Mouse (Mus musculus) neural tube, embryonic 11.5 days (tissue): ENCODE data around the gene Rab27a. TPM values are rescaled to one million over a fixed set of nuclear protein-coding genes. Genes with fewer than 3 reads are reported as not detected.
"Not testable (repeated sequence)": the region's sequence is repeated elsewhere in the genome, so short reads cannot be mapped to it uniquely, and the experiment has no call there.

ENCODE experiments used
- ATAC-seq: fragments of 200-750 bp; cut with Nextera tagmentation; 2 replicates; pipeline ENCODE4 v1.8.0; 2017; ENCODE audit warnings: moderate number of reproducible peaks, mild to moderate bottlenecking, moderate TSS enrichment, moderate library complexity; ENCODE audit not compliant: insufficient read depth, low FRiP score, low TSS enrichment
- DNase-seq: peaks from one replicate; pipeline ENCODE4 v3.0.0-alpha.2; 2015; ENCODE audit warnings: low spot score
- H3K27ac ChIP-seq: fragments of 300-500 bp; sonication (generic); 2 replicates; pipeline ENCODE4 v1.5.1; 2014; ENCODE audit warnings: low read depth, mild to moderate bottlenecking, low read length
- H3K27me3 ChIP-seq: fragments of 300-500 bp; sonication (generic); 2 replicates; pipeline ENCODE4 v1.6.1; 2014; ENCODE audit warnings: mild to moderate bottlenecking, low read length, mixed read lengths; ENCODE audit not compliant: control insufficient read depth, insufficient read depth
- H3K36me3 ChIP-seq: fragments of 300-500 bp; sonication (generic); 2 replicates; pipeline ENCODE4 v1.6.1; 2014; ENCODE audit warnings: mild to moderate bottlenecking, low read length, moderate library complexity, mixed read lengths; ENCODE audit not compliant: control insufficient read depth, insufficient read depth
- H3K4me1 ChIP-seq: fragments of 300-500 bp; sonication (generic); 2 replicates; pipeline ENCODE4 v1.6.1; 2014; ENCODE audit warnings: low read length, mixed read lengths; ENCODE audit not compliant: control insufficient read depth, insufficient read depth
- H3K4me2 ChIP-seq: fragments of 300-500 bp; sonication (generic); 2 replicates; pipeline ENCODE4 v1.6.1; 2014; ENCODE audit warnings: low read depth, mild to moderate bottlenecking, moderate library complexity
- H3K4me3 ChIP-seq: fragments of 300-500 bp; sonication (generic); 2 replicates; pipeline ENCODE4 v1.5.1; 2014; ENCODE audit warnings: low read depth, low read length
- H3K9ac ChIP-seq: fragments of 300-500 bp; sonication (generic); 2 replicates; pipeline ENCODE4 v1.6.1; 2014; ENCODE audit warnings: mild to moderate bottlenecking, low read length
- H3K9me3 ChIP-seq: fragments of 300-500 bp; sonication (generic); 2 replicates; pipeline ENCODE4 v1.6.1; 2016; ENCODE audit warnings: low read length; ENCODE audit not compliant: control insufficient read depth
- WGBS: fragments of 180-500 bp; shearing (Covaris S2); extraction: QIAGEN DNeasy Blood & Tissue Kit; methylation state at CpG from one replicate; pipeline ENCODE4 v1.1.7; 2014; 5-methylcytosine and 5-hydroxymethylcytosine counted together
- polyA plus RNA-seq: library from polyadenylated mRNA; unstranded; fragments of >200 nt; fragmentation: Nextera tagmentation; extraction: Ambion mirVana; gene quantifications from 2 replicates; pipeline ENCODE4 v1.2.1, GENCODE M21; 2014

Gene Rab27a
- polyA plus RNA-seq, 1 experiment from 2014 or later = 0.66 TPM

DNA sequence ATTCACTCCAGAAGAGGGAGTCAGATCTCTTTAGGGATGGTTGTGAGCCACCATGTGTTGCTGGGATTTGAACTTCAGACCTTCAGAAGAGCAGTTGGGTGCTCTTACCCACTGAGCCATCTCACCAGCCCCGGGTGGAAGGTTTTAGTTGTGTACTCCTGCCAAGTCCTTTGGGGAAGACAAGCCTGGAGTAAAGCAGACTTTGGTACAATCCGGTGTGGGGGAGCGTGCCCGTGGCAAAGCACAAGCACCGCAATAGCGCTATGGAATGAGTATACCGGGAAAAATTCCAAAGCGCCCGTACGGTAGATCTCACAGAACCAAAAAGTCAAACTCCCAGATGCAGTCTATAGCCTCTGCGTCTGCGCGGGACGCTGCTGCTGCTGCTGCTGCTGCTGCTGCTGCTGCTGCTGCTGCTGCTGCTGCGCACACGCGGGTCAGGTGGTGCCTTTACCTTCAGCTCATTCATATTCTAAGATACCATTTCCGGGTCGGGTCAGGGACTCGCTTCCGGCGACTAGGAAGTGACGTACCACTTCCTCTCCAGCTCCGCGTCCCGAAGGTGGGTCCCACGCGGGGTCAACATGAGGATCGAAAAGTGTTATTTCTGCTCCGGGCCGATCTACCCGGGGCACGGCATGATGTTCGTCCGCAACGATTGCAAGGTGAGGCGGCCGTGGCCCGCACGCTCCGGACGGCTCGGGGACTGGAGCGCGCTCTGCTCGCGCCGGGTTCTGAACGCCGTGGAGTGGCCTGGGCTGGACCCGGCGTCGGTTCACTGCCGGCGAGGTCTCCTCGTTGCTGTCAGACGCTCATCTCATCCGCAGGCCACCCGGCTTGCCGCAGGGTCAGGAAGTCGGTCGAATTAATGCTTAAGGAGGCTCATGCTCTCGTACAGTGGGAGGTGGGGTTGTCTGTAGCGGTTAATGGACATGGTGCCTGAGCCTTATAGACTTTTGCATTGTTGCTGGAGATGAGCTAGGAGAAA lies 68.6 kb downstream of the Rab27a start, which contains the start of gene Rsl24d1:
Gene Rsl24d1 (plus strand): TSS at position 508 of the 988 bp plus-strand sequence.
- peak; percentile 95 for ATAC-seq

GRCm38 (mm10) chr9:73116704-73117103 lies 72.0 kb downstream of the Rab27a start:
- H3K36me3 ChIP-seq, H3K4me1 ChIP-seq, ATAC-seq, DNase-seq, H3K4me2 ChIP-seq, H3K4me3 ChIP-seq, H3K27ac ChIP-seq, H3K9me3 ChIP-seq, H3K27me3 ChIP-seq, H3K9ac ChIP-seq: not testable (repeated sequence)
- WGBS = 87% methylated on average over 4 of the region's 6 CpGs

More for the DNA sequence above, 68.6 kb downstream of the Rab27a start, which contains the start of gene Rsl24d1:
- DNase-seq = peak; percentile 86
- Histone ChIP-seq H3K9ac (peak within 1 kb of the TSS; percentile 76), H3K27me3 (no peaks in the 10 kb centered on the region), H3K9me3 (no peaks in the 10 kb centered on the region), H3K4me2 (peak within 1 kb of the TSS; percentile 76), H3K4me1 (no peaks in the 10 kb centered on the region), H3K4me3 (peak within 1 kb of the TSS; percentile 97), H3K27ac (peak within 1 kb of the TSS; percentile 62), H3K36me3 (peaks cover 5% of the 10 kb centered on the region)
- under 1% methylated on average over 64 of the region's 64 CpGs for WGBS

GRCm38 (mm10) chr9:73118012-73118411 lies 73.4 kb downstream of the Rab27a start:
- Histone ChIP-seq H3K36me3 (peaks cover 5% of the 10 kb centered on the region), H3K4me3 (no peak overlapping the region), H3K4me1 (no peaks in the 10 kb centered on the region), H3K27ac (no peak overlapping the region), H3K9ac (no peak overlapping the region), H3K27me3 (no peaks in the 10 kb centered on the region), H3K4me2 (no peak overlapping the region), H3K9me3 (no peaks in the 10 kb centered on the region)
- DNase-seq = no peak
- WGBS = 90% methylated on average over 4 of the region's 4 CpGs
- no peak for ATAC-seq

GRCm38 (mm10) chr9:73121735-73122134 lies 77.1 kb downstream of the Rab27a start:
- DNase-seq = no peak
- H3K9me3 ChIP-seq = no peaks in the 10 kb centered on the region
- H3K4me2 ChIP-seq = no peak overlapping the region
- H3K4me3 ChIP-seq = no peak overlapping the region
- peaks cover 15% of the 10 kb centered on the region for H3K36me3 ChIP-seq
- no peak overlapping the region for H3K9ac ChIP-seq
- H3K27me3 ChIP-seq = no peaks in the 10 kb centered on the region
- no peak for ATAC-seq
- no peak overlapping the region for H3K27ac ChIP-seq
- no peaks in the 10 kb centered on the region for H3K4me1 ChIP-seq
- WGBS = 83% methylated on average over 8 of the region's 8 CpGs

- 93% methylated on average over 8 of the region's 8 CpGs for WGBS
- no peak overlapping the region for H3K4me3 ChIP-seq
- no peak overlapping the region for H3K9ac ChIP-seq
- peaks cover 18% of the 10 kb centered on the region for H3K36me3 ChIP-seq
- no peak overlapping the region for H3K4me2 ChIP-seq
- no peaks in the 10 kb centered on the region for H3K27me3 ChIP-seq
- DNase-seq = no peak
- no peak overlapping the region for H3K27ac ChIP-seq
- no peak for ATAC-seq
- H3K9me3 ChIP-seq = no peaks in the 10 kb centered on the region
- no peaks in the 10 kb centered on the region for H3K4me1 ChIP-seq
Measured at GRCm38 (mm10) chr9:73125043-73125570, 80.5 kb downstream of the Rab27a start.

GRCm38 (mm10) chr9:73127457-73127856 lies 82.8 kb downstream of the Rab27a start:
- no peak for DNase-seq
- Histone ChIP-seq H3K27ac (no peak overlapping the region), H3K9ac (no peak overlapping the region), H3K9me3 (no peaks in the 10 kb centered on the region), H3K27me3 (no peaks in the 10 kb centered on the region), H3K36me3 (peaks cover 18% of the 10 kb centered on the region), H3K4me1 (no peaks in the 10 kb centered on the region), H3K4me3 (no peak overlapping the region), H3K4me2 (no peak overlapping the region)
- WGBS = 86% methylated on average over 2 of the region's 2 CpGs
- no peak for ATAC-seq

GRCm38 (mm10) chr9:73129875-73130274 lies 85.2 kb downstream of the Rab27a start:
- H3K9me3 ChIP-seq = no peaks in the 10 kb centered on the region
- 73% methylated on average over 8 of the region's 8 CpGs for WGBS
- H3K4me3 ChIP-seq = no peak overlapping the region
- H3K4me1 ChIP-seq = no peaks in the 10 kb centered on the region
- H3K9ac ChIP-seq = no peak overlapping the region
- H3K27ac ChIP-seq = no peak overlapping the region
- H3K4me2 ChIP-seq = no peak overlapping the region
- peaks cover 13% of the 10 kb centered on the region for H3K36me3 ChIP-seq
- no peaks in the 10 kb centered on the region for H3K27me3 ChIP-seq
- ATAC-seq (no peak), DNase-seq (no peak)

DNA sequence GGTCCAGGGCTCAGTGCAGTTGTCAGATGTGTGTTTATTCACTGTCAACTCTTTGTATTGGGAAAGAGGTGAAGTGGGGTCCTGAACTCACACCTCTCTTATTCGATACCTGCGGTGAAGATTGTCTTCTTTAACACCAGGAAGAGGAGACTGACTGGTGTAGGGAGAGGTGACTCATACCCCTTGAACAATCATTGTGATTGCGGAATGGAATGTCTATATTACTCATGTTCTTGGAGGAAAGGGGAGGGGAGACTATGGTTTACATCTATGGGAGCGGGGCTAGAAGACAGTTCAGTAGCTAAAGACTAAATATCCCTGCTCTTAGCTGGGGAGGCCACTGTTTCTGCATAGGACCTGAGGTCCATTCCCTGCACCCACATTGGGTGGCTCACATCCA lies 85.9 kb downstream of the Rab27a start:
- Histone ChIP-seq H3K9me3 (no peaks in the 10 kb centered on the region), H3K36me3 (peaks cover 12% of the 10 kb centered on the region), H3K27me3 (no peaks in the 10 kb centered on the region), H3K27ac (no peak overlapping the region), H3K4me2 (no peak overlapping the region), H3K9ac (no peak overlapping the region), H3K4me3 (no peak overlapping the region), H3K4me1 (no peaks in the 10 kb centered on the region)
- no peak for DNase-seq
- ATAC-seq = no peak
- 83% methylated on average over 4 of the region's 4 CpGs for WGBS
